Mouse (Mus musculus) megakaryocyte progenitor cell, adult 5-6 weeks (primary cell): Measurements from ENCODE around the gene 2510039O18Rik. TPM values are rescaled to one million over a fixed set of nuclear protein-coding genes. Genes with fewer than 3 reads are reported as not detected.

ENCODE experiments used
- ATAC-seq: replicated peaks from 2 replicates; pipeline ENCODE4 v1.8.0; 2016; ENCODE audit warnings: mild to moderate bottlenecking, moderate TSS enrichment, inconsistent platforms; ENCODE audit not compliant: poor library complexity
- total RNA-seq, 2 experiments: library from RNA; stranded (forward) in 1 of 2; stranded (reverse) in 1 of 2; fragments of 157-497, 149-512 nt in 1 of 2; fragments of 200-1000 nt in 1 of 2; gene quantifications; 2 replicates each; pipeline versions ENCODE4 v1.2.3 to v1.2.4; 2015 to 2017

2510039O18Rik gene
- total RNA-seq, 2 experiments from 2014 or later = 32.9 to 38.6 TPM

DNA sequence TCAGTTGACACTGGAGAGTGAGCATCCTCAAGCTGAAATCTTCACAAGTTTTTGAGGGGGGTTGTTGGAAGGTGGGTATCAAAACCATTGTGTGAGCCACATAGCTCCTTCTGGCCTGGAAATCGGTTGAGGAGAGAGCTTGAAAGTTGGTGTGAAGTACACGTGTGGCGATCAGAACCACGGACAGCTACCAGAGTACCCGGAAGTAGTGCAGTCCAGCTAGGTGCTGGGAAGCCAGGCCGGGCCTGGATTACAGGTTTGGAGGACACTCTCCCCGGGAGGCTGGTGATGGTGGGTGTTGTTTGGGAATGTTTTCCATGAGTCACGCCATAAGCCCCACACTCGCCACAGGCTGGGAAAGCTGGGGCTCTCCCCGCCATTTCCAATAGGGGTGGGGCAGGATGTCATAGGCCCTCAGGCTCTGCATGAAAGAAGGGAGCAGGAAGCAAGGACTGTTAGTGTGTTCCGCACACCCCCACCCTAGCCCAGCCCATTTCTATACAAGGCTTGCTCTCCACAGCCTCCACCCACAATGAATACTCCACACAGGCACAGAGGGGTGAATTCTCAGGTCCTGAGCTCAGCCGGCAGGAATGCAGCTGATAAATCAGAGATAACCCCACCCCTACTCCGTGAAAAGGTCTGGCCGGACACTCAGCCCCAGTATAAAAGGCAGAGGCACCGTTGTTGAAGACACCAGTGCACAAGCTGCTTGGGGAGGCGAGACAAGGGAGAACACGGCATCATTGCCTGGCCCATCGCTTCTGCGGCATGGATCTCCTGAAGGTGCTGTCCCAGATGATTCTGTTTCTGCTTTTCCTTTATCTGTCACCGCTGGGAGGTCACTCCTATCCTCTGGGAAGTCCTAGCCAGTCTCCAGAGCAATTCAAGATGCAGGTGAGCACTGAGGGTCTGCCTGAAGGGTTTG lies 44.8 kb downstream of the 2510039O18Rik start, which contains the start of gene Nppb:
Gene Nppb, plus strand, starts transcription at position 584 of the 928 bp plus-strand sequence.
- ATAC-seq = peak; percentile 96

DNA sequence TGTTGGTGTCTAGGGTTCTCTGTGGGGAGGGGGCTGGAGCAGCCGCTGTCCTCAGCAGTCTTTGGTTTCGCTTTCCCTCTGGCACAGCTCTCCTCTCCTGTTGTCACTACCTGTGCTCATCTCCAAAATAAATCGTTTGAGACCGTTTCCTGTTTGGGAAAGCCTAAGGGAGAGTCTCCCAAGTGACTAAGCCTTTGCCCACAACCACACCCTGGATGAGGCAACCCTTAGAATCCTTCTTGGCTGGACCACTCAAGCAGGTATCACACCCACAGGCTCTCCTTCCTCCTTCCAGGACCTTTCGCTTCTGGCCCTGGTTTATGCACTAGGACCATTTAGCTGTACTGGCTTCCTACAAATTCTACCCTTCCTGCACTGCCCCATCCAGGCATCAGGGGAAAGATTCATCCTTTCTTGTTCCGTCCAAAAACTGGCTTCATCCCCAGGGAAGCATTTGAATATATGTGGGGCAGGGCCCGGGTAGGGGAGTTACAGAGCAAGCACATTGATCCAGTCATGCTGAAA lies 52.9 kb downstream of the 2510039O18Rik start:
- ATAC-seq = no peak

DNA sequence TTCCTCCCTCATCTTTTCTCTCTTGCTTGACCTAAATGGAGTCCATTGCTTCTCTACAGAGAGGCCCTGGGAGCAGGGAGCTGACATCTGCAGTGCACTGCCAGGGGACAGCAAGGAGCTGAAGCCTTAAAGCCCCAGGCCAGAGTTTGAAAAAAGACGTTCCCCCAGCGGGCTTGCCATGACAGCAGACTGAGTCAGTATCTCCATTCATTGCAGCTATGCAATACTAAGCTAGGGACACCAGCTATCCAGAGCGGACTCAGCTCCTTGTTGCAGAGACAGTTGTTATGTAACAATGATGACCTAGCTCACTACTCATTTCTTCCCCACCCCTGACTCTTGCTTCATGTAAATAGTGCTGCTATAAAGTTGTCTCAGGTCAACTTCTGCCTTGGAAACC lies 54.6 kb downstream of the 2510039O18Rik start:
- no peak for ATAC-seq

Other genes starting within 250 kb of the 2510039O18Rik start
- gene Zfp534, start 238.3 kb upstream of the 2510039O18Rik start, total RNA-seq (2015) = 0.05 TPM in 1 of 2 replicates, not detected in the other
- 0.07 and 0.08 TPM in 2 replicates for gene Zfp534, start 238.3 kb upstream of the 2510039O18Rik start, total RNA-seq (2017)
- gene Zfp984, start 131.1 kb upstream of the 2510039O18Rik start, total RNA-seq (2015) = 51.5 and 60.9 TPM in 2 replicates
- gene Zfp984, start 131.1 kb upstream of the 2510039O18Rik start, total RNA-seq (2017) = 26.6 and 29.0 TPM in 2 replicates
- gene Zfp933, start 92.5 kb upstream of the 2510039O18Rik start, total RNA-seq (2015) = 8.3 and 9.5 TPM in 2 replicates
- 6.1 and 8.6 TPM in 2 replicates for gene Zfp933, start 92.5 kb upstream of the 2510039O18Rik start, total RNA-seq (2017)
- gene Miip, start 72.1 kb upstream of the 2510039O18Rik start, total RNA-seq (2015) = 34.1 and 40.2 TPM in 2 replicates
- gene Miip, start 72.1 kb upstream of the 2510039O18Rik start, total RNA-seq (2017) = 43.6 and 50.4 TPM in 2 replicates
- 4.2 and 5.3 TPM in 2 replicates for gene Fv1, start 71.9 kb upstream of the 2510039O18Rik start, total RNA-seq (2015)
- 13.4 and 15.9 TPM in 2 replicates for gene Fv1, start 71.9 kb upstream of the 2510039O18Rik start, total RNA-seq (2017)
- 24.3 and 25.0 TPM in 2 replicates for gene Mfn2, start 36.2 kb upstream of the 2510039O18Rik start, total RNA-seq (2015)
- 29.1 and 33.6 TPM in 2 replicates for gene Mfn2, start 36.2 kb upstream of the 2510039O18Rik start, total RNA-seq (2017)
- gene Plod1, start 4.1 kb upstream of the 2510039O18Rik start, total RNA-seq (2015) = 4.8 and 5.6 TPM in 2 replicates
- 10.5 and 12.2 TPM in 2 replicates for gene Plod1, start 4.1 kb upstream of the 2510039O18Rik start, total RNA-seq (2017)
- not detected in 2 replicates for gene Nppb, start 44.9 kb downstream of the 2510039O18Rik start, total RNA-seq (2015)
- not detected in 2 replicates for gene Nppb, start 44.9 kb downstream of the 2510039O18Rik start, total RNA-seq (2017)
- gene Nppa, start 59.8 kb downstream of the 2510039O18Rik start, total RNA-seq (2015) = not detected in 2 replicates
- gene Nppa, start 59.8 kb downstream of the 2510039O18Rik start, total RNA-seq (2017) = not detected in 2 replicates
- 3.3 and 4.1 TPM in 2 replicates for gene Clcn6, start 97.9 kb downstream of the 2510039O18Rik start, total RNA-seq (2015)
- gene Clcn6, start 97.9 kb downstream of the 2510039O18Rik start, total RNA-seq (2017) = 1.5 and 6.4 TPM in 2 replicates
- 5.5 and 6.2 TPM in 2 replicates for gene Mthfr, start 98.2 kb downstream of the 2510039O18Rik start, total RNA-seq (2015)
- 4.3 and 7.2 TPM in 2 replicates for gene Mthfr, start 98.2 kb downstream of the 2510039O18Rik start, total RNA-seq (2017)
- gene Agtrap, start 147.1 kb downstream of the 2510039O18Rik start, total RNA-seq (2015) = 16.3 and 16.5 TPM in 2 replicates
- 34.5 and 35.9 TPM in 2 replicates for gene Agtrap, start 147.1 kb downstream of the 2510039O18Rik start, total RNA-seq (2017)
- gene Mad2l2, start 189.5 kb downstream of the 2510039O18Rik start, total RNA-seq (2015) = 28.7 and 34.0 TPM in 2 replicates
- 6.6 and 8.1 TPM in 2 replicates for gene Mad2l2, start 189.5 kb downstream of the 2510039O18Rik start, total RNA-seq (2017)
- gene Draxin, start 189.8 kb downstream of the 2510039O18Rik start, total RNA-seq (2015) = not detected in 2 replicates
- gene Draxin, start 189.8 kb downstream of the 2510039O18Rik start, total RNA-seq (2017) = not detected in 2 replicates
- 19.6 and 20.1 TPM in 2 replicates for gene Fbxo6, start 211.2 kb downstream of the 2510039O18Rik start, total RNA-seq (2015)
- 9.1 and 11.5 TPM in 2 replicates for gene Fbxo6, start 211.2 kb downstream of the 2510039O18Rik start, total RNA-seq (2017)
- gene Fbxo44, start 219.6 kb downstream of the 2510039O18Rik start, total RNA-seq (2015) = 1.0 and 3.0 TPM in 2 replicates
- 0.81 and 1.6 TPM in 2 replicates for gene Fbxo44, start 219.6 kb downstream of the 2510039O18Rik start, total RNA-seq (2017)
- not detected in 2 replicates for gene Fbxo2, start 219.7 kb downstream of the 2510039O18Rik start, total RNA-seq (2015)
- gene Fbxo2, start 219.7 kb downstream of the 2510039O18Rik start, total RNA-seq (2017) = not detected in 2 replicates